Mouse (Mus musculus): ENCODE results near the gene Fkbp8. TPM values are rescaled to one million over a fixed set of nuclear protein-coding genes. Genes with fewer than 3 reads are reported as not detected.
A peak's percentile ranks its signal among the peaks of the same experiment; 100 is the strongest.

Gene Fkbp8
- polyA plus RNA-seq, 1 experiment, result 305 TPM

GRCm38 (mm10) chr8:70544200-70544687 lies 16.7 kb downstream of the Fkbp8 start:
- TF ChIP-seq POLR2A (IDR thresholded peaks at IDR 0.05; ENCODE audit: low read depth, low read length) (no peak), CTCF (IDR thresholded peaks at IDR 0.05; ENCODE audit: extremely low read depth, insufficient read depth, insufficient read length, insufficient replicate concordance) (no peak)
- H3K4me1 ChIP-seq (ENCODE audit: control insufficient read depth, insufficient read depth, insufficient read length), result peaks cover 8% of the 10 kb centered on the region; the same call in 1 of the 2 replicates
- 74% methylated on average over 6 of the region's 6 CpGs for WGBS
- DNase-seq (ENCODE audit: low read depth in 1 of 2, low spot score in 2 of 2), result no peak
- H3K36me3 ChIP-seq (ENCODE audit: control insufficient read depth, insufficient read depth, low read length), result no peaks in the 10 kb centered on the region
- H3K27ac ChIP-seq (ENCODE audit: insufficient read depth, low read length), result peak overlapping the region; percentile 47
- no peak overlapping the region for H3K4me3 ChIP-seq (ENCODE audit: extremely low read depth, insufficient read depth, insufficient read length)
- H3K27me3 ChIP-seq (ENCODE audit: control insufficient read depth, insufficient read depth, low read length), result no peaks in the 10 kb centered on the region

- no peak overlapping the region for H3K27ac ChIP-seq (ENCODE audit: insufficient read depth, low read length)
- no peak overlapping the region for H3K4me3 ChIP-seq (ENCODE audit: extremely low read depth, insufficient read depth, insufficient read length)
- WGBS, result 60% methylated on average over 4 of the region's 4 CpGs
- no peaks in the 10 kb centered on the region for H3K27me3 ChIP-seq (ENCODE audit: control insufficient read depth, insufficient read depth, low read length)
- DNase-seq (ENCODE audit: low read depth in 1 of 2, low spot score in 2 of 2), result no peak
- H3K36me3 ChIP-seq (ENCODE audit: control insufficient read depth, insufficient read depth, low read length), result no peaks in the 10 kb centered on the region
- H3K4me1 ChIP-seq (ENCODE audit: control insufficient read depth, insufficient read depth, insufficient read length), result no peaks in the 10 kb centered on the region
- TF ChIP-seq POLR2A (IDR thresholded peaks at IDR 0.05; ENCODE audit: low read depth, low read length), result no peak
- no peak for TF ChIP-seq CTCF (IDR thresholded peaks at IDR 0.05; ENCODE audit: extremely low read depth, insufficient read depth, insufficient read length, insufficient replicate concordance)
Measured at GRCm38 (mm10) chr8:70546412-70546811, 18.9 kb downstream of the Fkbp8 start.

GRCm38 (mm10) chr8:70547762-70548161 lies 20.2 kb downstream of the Fkbp8 start:
- 91% methylated on average over 6 of the region's 6 CpGs for WGBS
- Histone ChIP-seq H3K27me3 (ENCODE audit: control insufficient read depth, insufficient read depth, low read length) (no peaks in the 10 kb centered on the region), H3K27ac (ENCODE audit: insufficient read depth, low read length) (no peak overlapping the region), H3K4me1 (ENCODE audit: control insufficient read depth, insufficient read depth, insufficient read length) (no peaks in the 10 kb centered on the region; the same call in 1 of the 2 replicates), H3K36me3 (ENCODE audit: control insufficient read depth, insufficient read depth, low read length) (no peaks in the 10 kb centered on the region), H3K4me3 (ENCODE audit: extremely low read depth, insufficient read depth, insufficient read length) (no peak overlapping the region)
- TF ChIP-seq POLR2A (IDR thresholded peaks at IDR 0.05; ENCODE audit: low read depth, low read length), result no peak
- TF ChIP-seq CTCF (IDR thresholded peaks at IDR 0.05; ENCODE audit: extremely low read depth, insufficient read depth, insufficient read length, insufficient replicate concordance), result no peak
- DNase-seq (ENCODE audit: low read depth in 1 of 2, low spot score in 2 of 2), result no peak

- 50% methylated on average over 10 of the region's 10 CpGs for WGBS
- TF ChIP-seq POLR2A (IDR thresholded peaks at IDR 0.05; ENCODE audit: low read depth, low read length) (no peak), CTCF (IDR thresholded peaks at IDR 0.05; ENCODE audit: extremely low read depth, insufficient read depth, insufficient read length, insufficient replicate concordance) (no peak)
- Histone ChIP-seq H3K27ac (ENCODE audit: insufficient read depth, low read length) (no peak overlapping the region), H3K36me3 (ENCODE audit: control insufficient read depth, insufficient read depth, low read length) (no peaks in the 10 kb centered on the region), H3K4me3 (ENCODE audit: extremely low read depth, insufficient read depth, insufficient read length) (no peak overlapping the region), H3K27me3 (ENCODE audit: control insufficient read depth, insufficient read depth, low read length) (no peaks in the 10 kb centered on the region), H3K4me1 (ENCODE audit: control insufficient read depth, insufficient read depth, insufficient read length) (no peaks in the 10 kb centered on the region; the same call in 1 of the 2 replicates)
- no peak for DNase-seq (ENCODE audit: low read depth in 1 of 2, low spot score in 2 of 2)
Measured at GRCm38 (mm10) chr8:70549412-70550184, 22.1 kb downstream of the Fkbp8 start.

- 55% methylated on average over 3 of the region's 3 CpGs for WGBS
- Histone ChIP-seq H3K4me1 (ENCODE audit: control insufficient read depth, insufficient read depth, insufficient read length) (peaks cover 5% of the 10 kb centered on the region; the same call in 1 of the 2 replicates), H3K36me3 (ENCODE audit: control insufficient read depth, insufficient read depth, low read length) (no peaks in the 10 kb centered on the region), H3K27me3 (ENCODE audit: control insufficient read depth, insufficient read depth, low read length) (no peaks in the 10 kb centered on the region), H3K27ac (ENCODE audit: insufficient read depth, low read length) (no peak overlapping the region), H3K4me3 (ENCODE audit: extremely low read depth, insufficient read depth, insufficient read length) (no peak overlapping the region)
- no peak for DNase-seq (ENCODE audit: low read depth in 1 of 2, low spot score in 2 of 2)
- TF ChIP-seq POLR2A (IDR thresholded peaks at IDR 0.05; ENCODE audit: low read depth, low read length), result no peak
- TF ChIP-seq CTCF (IDR thresholded peaks at IDR 0.05; ENCODE audit: extremely low read depth, insufficient read depth, insufficient read length, insufficient replicate concordance), result no peak
Measured at GRCm38 (mm10) chr8:70551558-70552161, 24.1 kb downstream of the Fkbp8 start.

GRCm38 (mm10) chr8:70552836-70553235 lies 25.3 kb downstream of the Fkbp8 start:
- WGBS, result 66% methylated on average over 1 of the region's 1 CpGs
- Histone ChIP-seq H3K36me3 (ENCODE audit: control insufficient read depth, insufficient read depth, low read length) (no peaks in the 10 kb centered on the region), H3K4me3 (ENCODE audit: extremely low read depth, insufficient read depth, insufficient read length) (no peak overlapping the region), H3K4me1 (ENCODE audit: control insufficient read depth, insufficient read depth, insufficient read length) (peaks cover 5% of the 10 kb centered on the region; the same call in 1 of the 2 replicates), H3K27ac (ENCODE audit: insufficient read depth, low read length) (no peak overlapping the region), H3K27me3 (ENCODE audit: control insufficient read depth, insufficient read depth, low read length) (no peaks in the 10 kb centered on the region)
- TF ChIP-seq CTCF (IDR thresholded peaks at IDR 0.05; ENCODE audit: extremely low read depth, insufficient read depth, insufficient read length, insufficient replicate concordance) (no peak), POLR2A (IDR thresholded peaks at IDR 0.05; ENCODE audit: low read depth, low read length) (no peak)
- DNase-seq (ENCODE audit: low read depth in 1 of 2, low spot score in 2 of 2), result no peak

Data from spleen, adult 2 months (tissue).